Mouse (Mus musculus) liver (tissue): ENCODE data around the gene Mapk11.

Experiments used
- DNase-seq: peaks from one replicate; pipeline ENCODE4 v3.0.0-alpha.2; 2020; ENCODE audit warnings: mixed read lengths

Gene Mapk11

DNA sequence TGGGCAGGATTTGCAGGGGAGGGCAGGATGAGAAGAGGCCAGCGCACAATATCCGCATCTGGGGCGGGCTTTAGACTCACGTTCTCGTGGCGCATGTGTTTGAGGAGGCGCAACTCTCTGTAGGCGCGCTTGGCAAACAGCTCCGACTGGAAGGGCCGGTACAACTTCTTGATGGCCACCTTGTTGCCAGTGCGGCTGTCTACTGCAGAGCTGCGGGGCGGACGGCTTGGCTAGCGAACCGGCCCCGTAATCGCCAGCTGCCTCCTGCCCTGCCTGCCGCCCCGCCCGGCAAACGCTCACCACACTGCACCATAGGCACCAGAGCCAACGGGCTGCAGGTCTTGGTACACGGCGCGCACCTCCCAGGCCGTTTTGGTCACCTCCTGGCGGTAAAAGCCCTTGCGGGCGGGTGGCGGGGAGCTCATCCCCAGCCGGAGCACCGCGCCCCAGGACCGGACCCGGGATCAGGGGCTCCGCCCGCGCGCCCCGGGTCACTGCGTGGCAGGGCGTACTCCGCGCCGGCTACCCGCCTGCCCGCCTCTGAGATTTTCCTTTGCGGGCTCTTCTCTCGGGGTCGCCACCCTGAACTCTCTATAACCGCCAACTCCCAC is 9.3 kb downstream of the Mapk11 start:
- no peak for DNase-seq

DNA sequence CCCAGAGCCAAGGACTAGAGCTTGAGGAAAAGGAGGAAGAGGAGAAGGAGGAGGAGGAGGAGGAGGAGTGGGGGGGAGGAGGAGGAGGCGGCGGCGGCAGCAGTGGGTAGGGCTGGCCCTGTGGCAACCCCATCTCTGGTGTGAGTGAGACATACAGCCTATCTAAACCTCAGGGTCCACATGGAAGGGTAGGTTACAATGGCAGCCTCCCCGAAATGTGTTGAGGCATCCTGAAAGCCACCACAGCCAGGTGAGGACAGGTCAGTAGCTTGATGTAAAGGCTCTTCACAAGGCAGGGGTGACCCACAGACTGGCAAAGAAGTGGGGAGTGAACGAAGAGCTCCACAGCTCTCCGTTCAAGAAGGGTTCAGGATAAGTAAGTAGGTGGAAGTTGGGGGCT is 10.9 kb downstream of the Mapk11 start:
- DNase-seq, result no peak

DNA sequence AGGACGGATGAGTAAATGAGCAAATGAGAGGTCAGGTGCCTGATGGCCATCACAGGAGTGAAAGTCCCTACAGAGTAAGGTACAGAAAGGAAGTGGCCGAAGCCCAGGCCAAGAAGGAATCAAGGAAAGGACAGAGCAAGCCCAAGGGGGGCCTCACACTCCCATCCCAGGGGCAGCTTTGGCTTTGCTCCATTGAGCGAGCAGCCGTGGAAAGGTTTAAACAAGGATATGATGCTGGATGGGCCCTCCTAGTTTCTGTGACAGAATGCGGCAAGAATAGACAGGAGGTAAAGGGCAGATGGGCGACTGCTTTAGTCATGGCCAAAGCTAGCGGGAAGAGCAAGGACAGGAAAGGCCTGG is 11.4 kb downstream of the Mapk11 start:
- DNase-seq, result no peak

DNA sequence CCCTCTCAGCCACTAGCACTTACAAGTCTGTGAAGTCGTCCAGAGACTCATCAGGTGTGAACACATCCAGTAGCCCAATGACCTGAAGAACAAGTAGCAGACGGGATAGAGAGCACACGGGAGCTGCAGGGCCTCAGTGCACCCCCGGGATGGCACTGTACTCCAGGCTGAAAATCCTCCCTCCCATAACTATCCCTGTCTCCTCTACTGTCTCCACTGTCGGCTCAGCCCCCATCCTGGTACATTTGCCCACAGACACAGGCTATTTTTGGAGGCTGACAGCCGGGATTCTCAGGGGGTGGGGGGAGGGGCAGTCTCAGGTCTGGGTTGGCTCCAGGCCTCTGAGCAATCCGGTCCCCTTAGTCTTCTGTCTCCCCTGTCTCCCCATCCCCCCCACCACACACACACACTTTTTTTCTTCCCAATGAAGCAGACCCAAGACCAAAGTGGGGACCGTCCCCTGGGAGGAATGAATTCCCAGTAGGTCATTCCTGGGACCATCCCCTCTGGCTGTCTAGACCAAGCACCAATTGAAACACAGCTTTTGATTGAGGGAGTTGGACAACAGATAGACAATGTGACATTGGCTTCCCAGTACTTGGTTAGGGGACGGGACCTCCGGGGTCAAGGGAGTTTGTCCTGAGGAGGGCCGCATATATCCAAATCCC is 11.9 kb downstream of the Mapk11 start:
- DNase-seq, result no peak

DNA sequence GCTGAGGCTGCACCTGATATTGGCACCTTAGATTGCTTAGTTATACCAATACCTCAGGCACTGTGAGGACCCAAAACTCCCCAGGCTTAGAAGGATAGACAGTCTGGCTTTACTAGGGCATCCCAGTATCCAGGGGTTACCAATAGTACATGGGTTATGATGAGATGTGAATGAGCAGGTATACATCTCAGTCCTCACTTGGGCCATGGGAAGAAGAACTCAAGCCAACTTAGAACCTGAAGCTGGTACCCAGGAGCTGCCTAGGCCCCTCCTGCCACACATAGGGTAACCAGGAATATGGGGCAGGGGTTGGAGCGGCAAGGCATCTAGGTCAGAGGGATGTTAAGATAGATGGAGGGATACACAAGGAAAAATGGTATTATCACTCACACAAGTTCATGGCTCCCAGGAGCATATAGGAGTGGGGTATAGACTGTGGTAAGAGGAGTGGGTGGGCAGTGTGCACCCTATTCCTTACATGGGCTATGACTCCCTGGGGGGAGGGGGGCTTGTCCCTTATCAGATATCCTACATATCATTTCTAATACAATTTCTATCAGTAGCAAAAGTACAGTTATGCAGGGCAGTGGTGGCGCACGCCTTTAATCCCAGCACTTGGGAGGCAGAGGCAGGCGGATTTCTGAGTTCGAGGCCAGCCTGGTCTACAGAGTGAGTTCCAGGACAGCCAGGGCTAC is 12.8 kb downstream of the Mapk11 start:
- no peak for DNase-seq

DNA sequence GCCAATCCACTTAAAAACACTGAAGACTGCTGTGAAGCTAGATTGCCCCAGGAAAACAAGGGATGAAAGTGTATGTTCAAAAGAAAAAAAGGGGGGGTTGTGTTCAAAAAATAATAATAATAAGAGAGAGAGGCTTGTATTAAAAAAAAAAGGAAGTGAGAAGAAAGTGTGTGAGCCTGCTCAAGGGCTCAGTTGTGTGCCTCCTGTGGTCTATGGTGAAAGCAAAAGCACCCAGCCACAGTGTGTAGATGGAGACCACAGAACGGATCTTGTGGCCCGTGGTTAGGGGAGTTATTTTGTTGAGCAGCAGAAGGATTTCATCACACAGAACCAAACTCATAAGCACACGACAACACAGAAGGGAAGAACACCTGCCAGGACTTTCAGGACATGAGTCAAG is 18.1 kb downstream of the Mapk11 start:
- DNase-seq, result peak; percentile 31

DNA sequence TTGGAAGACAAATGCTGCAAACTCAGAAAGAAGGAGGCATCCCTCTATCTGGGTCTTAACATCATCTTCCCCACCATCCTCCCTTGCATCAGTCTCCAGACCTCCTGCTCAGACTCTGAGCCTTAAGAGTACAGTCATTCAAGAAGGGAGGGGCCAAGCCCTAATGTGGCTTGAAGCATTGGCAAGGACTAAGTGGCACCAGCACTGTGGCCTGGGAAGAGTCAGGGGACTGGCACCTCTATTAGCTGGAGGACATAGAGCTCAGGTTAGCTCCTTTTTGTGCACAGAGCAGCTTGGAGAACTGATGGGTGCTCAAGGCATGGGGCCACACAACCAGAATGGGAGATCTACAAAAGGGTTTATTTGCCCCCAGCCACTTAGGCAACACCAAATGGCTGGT is 19.2 kb downstream of the Mapk11 start:
- DNase-seq, result no peak

DNA sequence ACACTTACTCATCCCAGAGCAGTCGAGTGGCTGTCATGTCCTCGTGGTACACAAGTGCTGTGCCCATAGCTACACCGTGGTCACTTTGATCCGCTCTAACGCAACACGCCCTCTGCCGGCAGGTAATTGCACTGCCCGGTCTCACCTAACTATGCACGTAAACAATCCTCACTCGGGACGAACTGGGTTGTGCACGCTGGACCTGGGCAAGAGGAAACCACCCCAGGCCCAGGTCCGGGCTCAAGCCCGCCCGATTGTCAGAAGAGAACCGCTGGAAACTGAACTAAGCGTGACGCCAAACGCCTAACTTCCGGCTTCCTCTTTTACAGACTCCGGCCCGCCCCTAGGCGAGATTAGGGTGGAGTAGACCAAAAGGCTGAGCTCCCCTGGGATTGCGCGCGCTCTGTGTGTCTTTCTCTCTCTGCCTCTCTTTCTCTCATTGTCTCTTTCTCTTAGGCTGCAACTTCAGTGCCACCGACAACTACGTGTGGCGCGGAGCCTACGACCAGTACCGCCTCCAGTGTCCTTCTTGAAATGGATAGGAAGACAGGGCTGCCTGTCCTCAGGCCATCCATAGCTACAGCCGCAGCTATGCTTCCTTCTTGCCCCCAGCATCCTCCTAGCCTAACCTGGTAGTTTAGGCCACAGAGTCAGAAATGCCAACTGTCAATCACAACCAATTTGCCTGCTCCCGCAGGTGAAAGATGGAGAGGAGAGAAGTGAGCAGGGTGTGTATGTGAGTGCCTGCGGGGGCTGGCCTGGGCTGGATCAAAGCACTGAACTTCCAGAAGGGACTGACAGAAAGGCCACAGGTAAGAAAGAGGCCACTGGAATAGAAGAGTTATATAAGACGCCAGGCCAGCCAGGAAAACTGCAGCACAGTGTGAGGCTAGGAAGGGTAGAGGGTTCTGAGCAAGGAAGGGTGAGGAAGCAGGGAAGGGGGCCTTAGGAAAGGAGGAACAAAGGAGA is 20.8 kb downstream of the Mapk11 start, which contains the start of gene Hdac10:
TSS of gene Hdac10 (minus strand) at position 319 of the 969 bp plus-strand sequence.
- DNase-seq, result peak; percentile 86

DNA sequence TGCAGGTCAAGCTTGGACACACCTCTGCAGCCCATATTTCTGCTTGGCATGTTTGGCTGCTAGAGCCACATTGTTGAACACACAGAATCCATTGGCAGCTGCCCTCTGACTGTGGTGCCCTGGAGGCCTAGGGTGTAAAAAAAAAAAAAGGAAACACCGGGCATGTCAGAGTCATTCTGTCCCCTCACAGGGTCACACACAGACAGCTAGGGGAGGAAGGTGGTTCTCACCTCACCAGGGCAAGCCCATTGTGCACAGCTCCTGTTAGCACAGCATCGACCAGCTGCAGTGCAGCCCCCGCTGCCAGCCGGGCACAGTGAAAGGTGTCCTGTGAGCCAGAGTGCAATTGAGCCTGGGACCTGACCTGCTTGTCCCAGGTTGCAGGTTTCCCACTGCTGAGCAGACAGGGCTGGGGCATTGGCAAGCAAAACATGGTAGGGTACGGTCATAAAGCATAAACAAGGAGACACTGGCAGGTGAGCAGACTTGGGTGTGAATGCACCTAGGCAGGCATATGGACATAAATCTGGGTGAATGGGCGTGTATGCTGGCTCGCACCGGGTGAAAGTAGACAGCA is 22.0 kb downstream of the Mapk11 start:
- no peak for DNase-seq

DNA sequence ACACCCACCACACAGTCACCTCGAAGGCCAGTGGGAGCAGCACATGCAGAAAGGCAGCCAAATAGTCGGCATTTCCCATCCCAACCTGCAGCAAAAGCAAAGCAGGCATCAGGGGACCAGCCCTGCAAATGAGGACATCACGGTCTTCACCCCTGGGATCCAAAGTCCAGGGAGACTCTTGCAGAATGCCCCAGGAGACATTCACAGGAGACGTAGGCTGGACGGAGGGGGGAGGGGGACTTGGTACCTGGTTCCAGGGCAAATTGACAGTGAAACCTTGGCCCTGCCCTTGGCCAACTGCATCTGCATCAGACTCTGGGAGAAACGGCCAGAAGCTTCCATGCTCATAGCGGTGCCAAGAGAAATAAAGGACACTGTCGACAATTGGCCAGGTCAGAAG is 22.8 kb downstream of the Mapk11 start:
- no peak for DNase-seq

DNA sequence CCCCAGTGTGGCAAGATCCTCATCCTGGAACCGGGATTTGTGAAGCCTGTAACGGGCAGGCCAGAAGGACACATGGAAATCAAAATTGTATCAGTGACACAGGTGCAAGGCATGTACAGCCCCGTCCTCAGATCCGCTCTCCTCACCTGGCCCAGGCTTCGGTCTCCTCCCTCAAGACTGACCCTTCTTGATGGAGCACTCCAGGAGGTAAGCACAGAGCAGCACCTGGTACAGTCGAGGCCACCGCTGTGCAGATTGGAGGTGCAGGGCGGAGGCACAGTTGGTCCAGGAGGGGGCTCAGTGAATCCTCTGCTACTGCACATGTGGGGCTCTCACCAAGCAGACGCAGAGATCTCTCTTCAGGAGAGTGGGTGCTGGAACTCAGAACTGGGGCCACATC is 24.1 kb downstream of the Mapk11 start:
- no peak for DNase-seq

DNA sequence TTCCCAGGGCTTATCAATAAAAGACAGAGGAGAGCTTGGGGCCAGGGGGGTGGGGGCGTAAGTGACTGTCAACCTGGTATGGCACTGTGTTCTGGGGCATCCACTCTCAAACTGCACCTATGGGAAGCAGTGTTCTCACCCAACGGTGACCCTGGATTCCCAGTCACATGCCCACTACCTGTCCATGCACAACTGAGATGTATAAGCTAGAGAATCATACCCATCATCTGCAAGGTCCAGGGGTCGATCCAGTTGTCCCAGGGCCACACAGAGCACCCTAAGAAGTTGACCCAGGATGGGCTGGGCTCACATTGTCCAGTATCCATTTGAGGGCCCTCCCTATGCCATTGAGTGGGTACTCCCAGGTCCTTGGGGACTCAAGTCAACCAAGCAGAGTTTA is 25.1 kb downstream of the Mapk11 start:
- no peak for DNase-seq

DNA sequence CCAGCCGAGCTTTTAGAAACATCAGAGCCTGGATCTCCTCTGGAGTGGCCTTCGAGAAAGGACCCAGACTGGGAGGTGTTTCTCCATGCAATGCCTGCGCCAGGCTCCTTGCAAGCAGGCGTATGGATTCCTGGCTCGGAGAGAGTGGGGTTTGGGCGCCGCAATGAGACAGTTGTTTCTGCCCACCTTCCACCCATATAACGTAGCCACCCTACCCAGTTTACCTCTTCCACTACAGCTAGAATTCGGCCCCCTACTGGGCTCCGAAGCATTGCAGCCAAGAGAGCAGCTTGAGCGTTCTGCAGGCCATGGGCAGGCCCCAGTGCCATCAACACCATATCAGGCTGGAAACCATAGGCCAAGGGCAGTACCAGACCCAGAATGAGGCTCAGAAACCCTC is 25.8 kb downstream of the Mapk11 start:
- DNase-seq, result peak; percentile 41

DNA sequence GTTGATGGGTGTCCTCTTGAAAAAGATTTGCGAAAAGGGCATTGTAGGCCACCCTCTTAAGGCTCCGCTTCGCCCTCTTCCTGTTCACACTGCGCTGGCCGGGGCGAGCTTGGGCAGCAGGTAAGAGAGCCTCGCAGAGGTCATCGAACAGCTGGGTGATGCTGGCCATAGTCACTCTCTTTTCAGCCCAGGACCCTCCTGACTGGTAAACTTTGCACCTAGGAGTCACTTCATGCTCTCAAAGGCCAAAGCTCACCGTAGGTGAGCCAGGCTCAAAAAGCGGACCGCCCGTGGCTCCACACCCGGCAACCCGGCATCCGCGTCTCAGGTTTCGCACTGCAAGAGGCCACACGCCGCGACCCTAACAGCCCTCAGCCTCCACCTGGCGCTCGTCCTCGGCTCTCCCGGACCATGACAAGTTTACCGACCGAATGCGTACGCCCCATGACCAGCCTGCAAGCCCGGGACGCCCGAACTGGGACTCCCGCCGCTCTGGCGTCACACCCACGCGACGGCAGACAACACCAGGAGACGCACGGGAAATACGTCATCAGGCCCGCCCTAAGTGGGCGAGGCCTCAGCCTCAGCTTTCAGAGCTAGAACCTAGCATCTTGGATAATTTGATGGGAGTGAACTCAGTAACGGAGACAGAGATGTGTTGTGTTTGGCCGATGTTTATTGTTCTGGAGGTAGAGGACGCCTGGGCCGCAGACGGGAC is 26.6 kb downstream of the Mapk11 start, which contains the start of gene Tubgcp6:
TSS of gene Tubgcp6 (minus strand) at position 464 of the 718 bp plus-strand sequence.
- DNase-seq, result peak; percentile 93

DNA sequence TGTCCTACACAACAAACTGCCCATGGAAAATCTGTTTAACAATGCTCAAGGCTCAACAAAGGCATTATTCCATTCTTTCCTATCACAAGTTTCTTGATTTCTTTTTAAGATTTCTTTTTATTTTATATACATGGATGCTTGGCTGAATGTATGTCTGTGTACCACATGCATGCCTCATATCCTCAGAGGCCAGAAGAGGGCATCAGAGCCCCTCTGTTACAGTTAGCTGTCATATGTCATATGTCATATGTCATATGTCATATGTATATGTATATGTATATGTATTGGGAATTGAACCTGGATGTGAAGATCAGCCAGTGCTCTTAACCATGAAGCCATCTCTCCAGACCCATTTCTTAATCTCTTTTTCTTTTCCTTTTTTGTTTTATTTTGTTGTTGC is 31.4 kb downstream of the Mapk11 start:
- DNase-seq, result no peak

DNA sequence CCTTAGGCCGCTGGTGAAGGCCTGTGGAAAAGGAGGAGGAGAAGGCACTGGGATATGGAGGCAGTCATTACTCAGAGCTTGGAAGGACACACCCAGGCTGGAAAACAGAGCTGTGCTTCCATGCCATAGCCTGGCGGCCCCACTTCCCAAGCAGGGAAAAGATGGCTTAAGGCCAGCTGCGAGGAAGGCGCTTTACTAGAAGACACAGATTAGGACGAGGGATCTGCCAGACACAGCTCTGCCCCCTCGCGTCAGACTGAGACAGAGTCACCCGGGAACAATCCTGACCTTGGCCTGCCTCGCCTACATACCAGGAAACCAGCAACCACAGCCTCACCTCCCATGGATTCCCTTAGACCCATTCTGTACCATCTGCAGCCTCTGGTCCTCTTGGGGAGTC is 39.3 kb downstream of the Mapk11 start:
- DNase-seq, result no peak

DNA sequence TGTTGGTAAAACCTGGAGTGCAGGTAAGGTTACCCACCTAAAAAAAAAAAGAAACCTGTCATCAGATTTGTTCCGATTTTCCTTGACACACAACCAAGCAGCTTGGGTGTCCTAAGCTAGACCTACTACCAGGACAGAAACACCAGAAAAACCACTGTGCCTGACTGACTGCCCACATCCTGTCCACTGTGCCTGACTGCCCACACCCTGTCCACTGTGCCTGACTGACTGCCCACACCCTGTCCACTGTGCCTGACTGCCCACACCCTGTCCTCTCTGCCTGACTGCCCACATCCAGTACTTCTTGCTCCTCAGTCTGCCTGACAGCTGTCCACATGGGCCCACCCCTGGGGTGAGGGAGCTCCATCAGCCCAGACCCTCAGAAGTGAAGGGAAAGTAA is 42.5 kb downstream of the Mapk11 start:
- DNase-seq, result no peak

DNA sequence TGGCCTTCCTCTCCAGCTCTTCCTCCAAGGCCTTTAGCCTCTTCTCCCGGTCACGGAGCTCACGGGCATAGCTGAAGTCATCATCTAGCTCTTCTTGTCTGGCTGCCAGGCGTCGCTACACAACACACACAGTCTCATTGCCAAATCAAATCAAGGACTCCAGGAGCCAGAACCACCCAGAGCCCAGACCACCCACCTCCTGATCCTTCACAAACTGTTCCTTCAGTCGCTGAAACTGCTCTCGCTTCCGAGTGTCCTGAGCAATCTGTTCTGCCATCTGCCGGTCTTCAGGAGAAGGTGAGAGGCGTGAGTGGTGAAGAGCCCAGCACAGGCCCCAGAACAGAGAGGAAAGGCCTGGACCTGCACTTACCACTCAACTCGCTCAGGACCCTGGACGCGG is 43.4 kb downstream of the Mapk11 start:
- no peak for DNase-seq

DNA sequence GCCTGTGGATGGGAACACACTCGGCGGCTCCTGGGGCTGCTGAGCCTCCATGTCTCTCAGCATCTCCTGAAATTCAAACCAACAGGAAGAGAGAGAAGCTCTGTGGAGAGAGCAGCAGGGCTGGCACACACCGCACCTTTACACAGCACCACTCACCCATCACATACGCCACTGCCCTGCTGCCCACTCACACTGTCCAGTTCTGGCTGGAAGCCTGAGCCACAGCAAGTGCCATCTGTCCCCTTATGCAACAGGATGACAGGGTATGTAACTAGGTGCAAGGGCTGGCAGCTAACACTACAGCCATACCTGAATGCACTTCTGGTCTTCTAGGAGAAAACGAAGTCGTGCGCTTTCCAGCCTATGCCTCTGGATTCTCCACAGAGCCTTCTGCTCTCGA is 45.0 kb downstream of the Mapk11 start:
- no peak for DNase-seq

DNA sequence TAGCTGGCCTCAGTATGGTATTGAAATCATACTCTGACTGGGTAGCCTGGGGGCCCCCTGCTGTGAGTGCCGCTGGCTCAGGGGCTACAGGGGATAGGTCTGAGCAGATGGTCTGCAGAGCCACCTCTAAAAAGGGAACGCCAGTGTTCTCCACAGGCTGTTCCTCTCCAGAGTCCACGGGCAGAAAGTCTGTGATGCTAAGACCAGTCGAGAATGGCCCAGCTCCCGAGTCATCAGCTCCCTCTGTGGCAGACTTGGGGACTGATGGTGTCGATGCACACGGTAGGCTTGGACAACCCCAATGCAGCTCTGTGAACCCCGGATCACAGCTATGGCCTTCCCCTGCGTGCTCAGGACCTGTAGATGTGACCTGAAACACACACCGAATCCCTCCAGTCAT is 45.5 kb downstream of the Mapk11 start:
- no peak for DNase-seq

DNA sequence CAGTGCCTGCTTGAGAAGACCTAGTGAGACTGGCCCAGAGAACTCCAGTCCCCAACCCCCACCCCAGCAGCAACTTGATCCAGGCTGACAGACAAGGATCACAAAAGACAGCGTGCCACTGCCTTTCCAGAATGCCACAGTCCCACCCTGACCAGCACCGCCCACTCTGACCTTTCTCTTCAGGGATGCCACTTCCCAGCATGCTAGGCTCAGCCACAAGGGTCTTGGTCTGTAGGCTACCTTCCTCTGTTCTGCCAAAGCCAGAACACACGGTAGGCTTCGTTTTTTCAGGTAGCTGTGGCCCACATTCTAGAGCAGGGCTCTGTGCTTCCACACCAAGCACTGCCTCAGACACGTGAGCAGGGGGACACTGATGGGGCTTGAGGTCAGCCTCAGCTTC is 46.8 kb downstream of the Mapk11 start:
- DNase-seq, result no peak

DNA sequence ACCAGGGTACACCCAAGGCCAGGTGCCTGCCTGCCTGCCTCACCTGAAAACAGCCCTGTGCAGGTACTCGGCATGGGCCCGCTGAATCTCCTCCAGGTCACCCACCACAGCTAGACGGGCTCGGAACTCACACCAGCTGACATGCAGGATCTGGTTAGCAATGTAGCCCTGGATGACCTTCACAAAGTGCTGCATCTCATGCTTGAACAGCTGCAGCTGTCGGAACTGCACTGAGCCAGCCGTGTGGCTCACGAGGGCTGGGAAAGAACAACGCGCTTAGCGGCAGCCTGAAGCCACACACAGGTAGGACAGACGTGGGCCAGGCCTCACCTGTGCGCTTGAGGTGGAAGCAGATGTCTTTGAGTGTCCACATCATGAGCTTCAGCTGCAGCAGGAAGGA is 48.6 kb downstream of the Mapk11 start:
- DNase-seq, result no peak
